ENCODE assay signal across 16 mouse cellular contexts in the genomic region with DNA sequence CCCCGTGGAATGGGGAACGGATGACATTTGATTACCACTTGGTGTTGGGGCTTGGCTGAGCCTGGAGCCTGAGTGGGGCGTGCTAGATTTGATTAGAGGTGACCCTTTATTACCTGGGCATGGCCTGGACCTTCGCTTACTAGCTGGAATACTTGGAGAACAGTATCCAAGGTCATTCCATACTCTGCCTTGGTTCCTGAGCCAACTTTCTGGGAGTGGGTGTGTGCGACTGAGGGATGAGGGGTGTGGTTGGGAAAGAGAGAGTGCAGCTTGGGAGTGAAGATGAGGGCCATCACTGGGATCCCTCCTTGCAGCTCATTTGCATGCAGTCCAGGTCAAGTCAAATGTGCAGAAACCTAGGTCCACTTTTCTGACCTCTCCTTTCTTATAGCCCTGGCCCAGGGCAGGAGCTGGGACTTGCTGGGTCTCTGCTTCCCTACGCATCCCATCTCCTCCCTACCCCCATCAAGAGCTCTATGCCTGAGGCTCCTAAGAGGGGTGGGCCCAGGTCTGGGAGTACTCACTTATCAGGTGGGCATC. TPM values are rescaled to one million over a fixed set of nuclear protein-coding genes. Genes with fewer than 3 reads are reported as not detected.
DNase-seq lines count a peak whose midpoint lies in the region; ATAC-seq and TF ChIP-seq lines count a peak whose summit lies in the region.
"Had no signal": no experiment of that assay in that cellular context is flagged by ENCODE, and none has a peak within 500 bp of the region (broad histone marks: within the 10 kb centered on the region; RNA-seq: fewer than 3 reads in every experiment).

No protein-coding gene starts in this region.

- no peak overlapping the region for H3K9ac ChIP-seq in forebrain, embryonic 16.5 days (replicated peaks; ENCODE audit: low read depth, low read length)
- H3K9ac ChIP-seq in limb, embryonic 13.5 days: no peak overlapping the region

- peak; percentile 67 for DNase-seq in cerebellum, adult 11-12 months
- DNase-seq in cerebellum, adult 8-10 months: no peak
- no peak for DNase-seq in lung, postnatal 25 days (ENCODE audit: low spot score)
- DNase-seq in layer of hippocampus, postnatal 14 days (ENCODE audit: low spot score in 2 of 2): no peak
- DNase-seq in adrenal gland, postnatal 10 days: no peak
- DNase-seq: heart, postnatal 4 days; kidney, adult 2 months; liver, embryonic 13.5 days; right cerebral cortex, adult 18-20 months had no signal

- H3K4me3 ChIP-seq in E14TG2a.4 (replicated peaks; ENCODE audit: low read length): peak overlapping the region; percentile 90
- H3K4me3 ChIP-seq in forebrain, embryonic 16.5 days (replicated peaks; ENCODE audit: low read length): no peak overlapping the region; the same call in 1 of the 2 replicates
- H3K4me3 ChIP-seq in limb, embryonic 13.5 days: 0 out of 2 replicates have a peak overlapping the region, but pooled peaks have one; percentile 62

- H3K9me3 ChIP-seq in E14TG2a.4 (ENCODE audit: low read length): no peaks in the 10 kb centered on the region
- H3K9me3 ChIP-seq in forebrain, embryonic 16.5 days (ENCODE audit: control insufficient read depth, low read length): no peaks in the 10 kb centered on the region
- no peaks in the 10 kb centered on the region for H3K9me3 ChIP-seq in limb, embryonic 13.5 days
- H3K9me3 ChIP-seq: liver, embryonic 13.5 days had no signal

- H3K4me2 ChIP-seq in forebrain, embryonic 16.5 days (ENCODE audit: low read length): peak overlapping the region; percentile 88
- H3K4me2 ChIP-seq in limb, embryonic 13.5 days (replicated peaks): peak overlapping the region; percentile 99; the same call in 1 of the 2 replicates

- H3K4me1 ChIP-seq in E14TG2a.4 (replicated peaks; ENCODE audit: low read depth, low read length): peaks cover 32% of the 10 kb centered on the region
- peaks cover 25% of the 10 kb centered on the region for H3K4me1 ChIP-seq in forebrain, embryonic 16.5 days (replicated peaks; ENCODE audit: control insufficient read depth, insufficient read depth, low read length)
- peaks cover 25% of the 10 kb centered on the region for H3K4me1 ChIP-seq in limb, embryonic 13.5 days

- TF ChIP-seq CTCF in E14TG2a.4 (conservative IDR thresholded peaks at IDR 0.05; ENCODE audit: low read length): no peak

- no peak for ATAC-seq in forebrain, embryonic 16.5 days
- ATAC-seq in limb, embryonic 13.5 days (ENCODE audit: low FRiP score, low read depth): no peak
- ATAC-seq: lung, postnatal 0 days had no signal

- peaks cover 43% of the 10 kb centered on the region for H3K36me3 ChIP-seq in E14TG2a.4 (ENCODE audit: insufficient read depth, low read length)
- H3K36me3 ChIP-seq in forebrain, embryonic 16.5 days (ENCODE audit: control insufficient read depth, insufficient read depth): no peaks in the 10 kb centered on the region
- no peaks in the 10 kb centered on the region for H3K36me3 ChIP-seq in limb, embryonic 13.5 days

- no peak overlapping the region for H3K27ac ChIP-seq in forebrain, embryonic 16.5 days (ENCODE audit: low read length)
- no peak overlapping the region for H3K27ac ChIP-seq in limb, embryonic 13.5 days
- H3K27ac ChIP-seq: liver, embryonic 13.5 days had no signal

- WGBS in forebrain, embryonic 16.5 days: 75% methylated on average over 6 of the region's 6 CpGs
- WGBS in limb, embryonic 13.5 days: 67% methylated on average over 6 of the region's 6 CpGs

- H3K27me3 ChIP-seq in E14TG2a.4 (ENCODE audit: insufficient read depth, low read length): peaks cover 44% of the 10 kb centered on the region
- H3K27me3 ChIP-seq in forebrain, embryonic 16.5 days (replicated peaks; ENCODE audit: control insufficient read depth, insufficient read depth, low read length): peaks cover 3% of the 10 kb centered on the region; the same call in 1 of the 2 replicates
- H3K27me3 ChIP-seq in limb, embryonic 13.5 days: peaks cover 40% of the 10 kb centered on the region
- H3K27me3 ChIP-seq: CH12.LX had no signal

RNA-seq across cellular contexts. Expression of gene Tspan4, which starts 8.1 kb away (rescaled TPM):
- polyA plus RNA-seq in forebrain, embryonic 16.5 days (2015; fragmentation: Nextera tagmentation; extraction: Ambion mirVana): 29.8 and 31.8 TPM in 2 replicates
- 70.5 and 71.2 TPM in 2 replicates for polyA plus RNA-seq in limb, embryonic 13.5 days (2015; fragmentation: Nextera tagmentation; extraction: Ambion mirVana)
- total RNA-seq in layer of hippocampus, postnatal 14 days (2021): 10 to 100 TPM; 24.5 to 28.7 TPM
- 10 to 100 TPM; 53.8 to 57.1 TPM for total RNA-seq in adrenal gland, postnatal 10 days (2021)
- total RNA-seq: neutrophil, adult 5-6 weeks had no signal

RNA-seq across cellular contexts. Expression of gene Polr2l, which starts 8.3 kb away (rescaled TPM):
- 60.7 and 61.9 TPM in 2 replicates for polyA plus RNA-seq in forebrain, embryonic 16.5 days (2015; fragmentation: Nextera tagmentation; extraction: Ambion mirVana)
- 63.4 and 64.3 TPM in 2 replicates for polyA plus RNA-seq in limb, embryonic 13.5 days (2015; fragmentation: Nextera tagmentation; extraction: Ambion mirVana)
- total RNA-seq in layer of hippocampus, postnatal 14 days (2021): 10 to 100 TPM; 43.9 to 50.4 TPM
- 10 to 100 TPM; 58.3 to 59.7 TPM for total RNA-seq in adrenal gland, postnatal 10 days (2021)

RNA-seq across cellular contexts. Expression of gene Cd151, which starts 16.0 kb away (rescaled TPM):
- polyA plus RNA-seq in forebrain, embryonic 16.5 days (2015; fragmentation: Nextera tagmentation; extraction: Ambion mirVana): 20.8 TPM in 2 replicates
- polyA plus RNA-seq in limb, embryonic 13.5 days (2015; fragmentation: Nextera tagmentation; extraction: Ambion mirVana): 12.6 and 14.6 TPM in 2 replicates
- 10 to 100 TPM; 29.5 to 33.8 TPM for total RNA-seq in layer of hippocampus, postnatal 14 days (2021)
- total RNA-seq in adrenal gland, postnatal 10 days (2021): 100 to 1,000 TPM; 184 to 198 TPM

RNA-seq across cellular contexts. Expression of gene Cracr2b, which starts 22.3 kb away (rescaled TPM):
- polyA plus RNA-seq in forebrain, embryonic 16.5 days (2015; fragmentation: Nextera tagmentation; extraction: Ambion mirVana): 5.2 and 5.3 TPM in 2 replicates
- polyA plus RNA-seq in limb, embryonic 13.5 days (2015; fragmentation: Nextera tagmentation; extraction: Ambion mirVana): 13.5 and 14.3 TPM in 2 replicates
- total RNA-seq in layer of hippocampus, postnatal 14 days (2021): 1 to 10 TPM; 5.5 to 6.6 TPM
- 10 to 100 TPM; 16.8 to 19.6 TPM for total RNA-seq in adrenal gland, postnatal 10 days (2021)
- total RNA-seq: CH12.LX; common myeloid progenitor, adult 5-6 weeks had no signal

RNA-seq across cellular contexts. Expression of gene Pnpla2, which starts 28.2 kb away (rescaled TPM):
- polyA plus RNA-seq in forebrain, embryonic 16.5 days (2015; fragmentation: Nextera tagmentation; extraction: Ambion mirVana): 20.5 and 23.2 TPM in 2 replicates
- 13.9 and 14.7 TPM in 2 replicates for polyA plus RNA-seq in limb, embryonic 13.5 days (2015; fragmentation: Nextera tagmentation; extraction: Ambion mirVana)
- total RNA-seq in layer of hippocampus, postnatal 14 days (2021): 10 to 100 TPM; 32.4 to 36.6 TPM
- 1,000 to 10,000 TPM; 1,181 to 1,292 TPM for total RNA-seq in adrenal gland, postnatal 10 days (2021)

Comparison
In these comparisons a context has a peak if more than half of its experiments do, and no peak if none do; other contexts are left out.
1. RNA of gene Cd151, which starts 16.0 kb away (total RNA-seq): 184 to 198 TPM in adrenal gland, postnatal 10 days; 29.5 to 33.8 TPM in layer of hippocampus, postnatal 14 days; every median in the first group is over 4 times any median in the second.